Mouse (Mus musculus) embryonic facial prominence, embryonic 14.5 days (tissue): ENCODE data around the gene Hist2h3c1. TPM values are rescaled to one million over a fixed set of nuclear protein-coding genes. Genes with fewer than 3 reads are reported as not detected.
A peak's percentile ranks its signal among the peaks of the same experiment; 100 is the strongest.
"Not testable (repeated sequence)": the region's sequence is repeated elsewhere in the genome, so short reads cannot be mapped to it uniquely, and the experiment has no call there.

Experiments
- ATAC-seq: fragments of 200-750 bp; cut with Nextera tagmentation; 2 replicates; pipeline ENCODE4 v1.8.0; 2017; ENCODE audit warnings: low read depth, moderate number of reproducible peaks, moderate TSS enrichment
- DNase-seq: peaks from one replicate; pipeline ENCODE4 v3.0.0-alpha.2; 2015; ENCODE audit warnings: low spot score
- H3K27ac ChIP-seq: fragments of 300-500 bp; sonication (generic); replicated peaks from 2 replicates; pipeline ENCODE4 v1.5.1; 2014; ENCODE audit warnings: low read depth, mild to moderate bottlenecking, low read length, moderate library complexity
- H3K27me3 ChIP-seq: fragments of 300-500 bp; sonication (generic); replicated peaks from 2 replicates; pipeline ENCODE4 v1.6.1; 2014; ENCODE audit warnings: low read length; ENCODE audit not compliant: control insufficient read depth, insufficient read depth
- H3K36me3 ChIP-seq: fragments of 300-500 bp; sonication (generic); 2 replicates; pipeline ENCODE4 v1.6.1; 2014; ENCODE audit warnings: low read length, mixed read lengths; ENCODE audit not compliant: control insufficient read depth, insufficient read depth
- H3K4me1 ChIP-seq: fragments of 300-500 bp; sonication (generic); 2 replicates; pipeline ENCODE4 v1.6.1; 2014; ENCODE audit warnings: antibody characterized with exemption, low read length; ENCODE audit not compliant: control insufficient read depth, insufficient read depth
- H3K4me2 ChIP-seq: fragments of 300-500 bp; sonication (generic); 2 replicates; pipeline ENCODE4 v1.6.1; 2014; ENCODE audit warnings: low read depth, mild to moderate bottlenecking, low read length, moderate library complexity, mixed read lengths
- H3K4me3 ChIP-seq: fragments of 300-500 bp; sonication (generic); 2 replicates; pipeline ENCODE4 v1.5.1; 2014; ENCODE audit warnings: low read depth, mild to moderate bottlenecking, low read length
- H3K9ac ChIP-seq: fragments of 300-500 bp; sonication (generic); 2 replicates; pipeline ENCODE4 v1.6.1; 2014; ENCODE audit warnings: low read depth, mild to moderate bottlenecking, low read length, moderate library complexity, mixed read lengths
- H3K9me3 ChIP-seq: fragments of 300-500 bp; sonication (generic); 2 replicates; pipeline ENCODE4 v1.6.1; 2016; ENCODE audit warnings: low read length; ENCODE audit not compliant: control insufficient read depth
- WGBS: fragments of 180-500 bp; shearing (Covaris S2); extraction: QIAGEN DNeasy Blood & Tissue Kit; methylation state at CpG from one replicate; pipeline ENCODE4 v1.1.7; 2014; 5-methylcytosine and 5-hydroxymethylcytosine counted together
- polyA plus RNA-seq: library from polyadenylated mRNA; unstranded; fragments of >200 nt; fragmentation: Nextera tagmentation; extraction: Ambion mirVana; gene quantifications from 2 replicates; pipeline ENCODE4 v1.2.1, GENCODE M21; 2014

The Hist2h3c1 gene
- 0.48 TPM in 1 of 2 replicates, not detected in the other for polyA plus RNA-seq

DNA sequence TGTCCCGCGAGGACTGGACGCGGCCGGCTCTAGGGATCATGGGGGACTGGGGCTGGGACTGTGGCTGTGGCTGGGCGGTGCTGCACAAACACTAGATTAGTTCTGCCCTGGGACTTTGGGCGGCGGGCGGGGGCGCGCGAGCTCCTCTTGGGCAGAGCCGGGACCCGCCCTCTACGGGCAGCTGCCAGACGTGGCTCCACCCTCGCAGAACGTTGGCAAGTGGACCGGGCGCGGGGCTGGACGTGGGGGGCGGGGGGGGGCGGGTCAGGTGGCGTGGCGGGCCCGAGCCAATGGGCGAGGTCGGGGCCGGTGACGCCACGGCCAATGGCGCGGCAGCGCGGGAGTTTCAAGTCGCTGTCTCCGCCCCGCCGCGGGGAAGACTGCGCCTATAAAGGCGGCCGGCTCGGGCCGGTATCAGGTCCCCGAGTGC, at the start of gene Hist2h3c1:
TSS of gene Hist2h3c1 (plus strand) at position 259 of the 430 bp plus-strand sequence.
- H3K4me2 ChIP-seq, result peak within 1 kb of the TSS; percentile 57
- peaks cover 18% of the 10 kb centered on the region for H3K4me1 ChIP-seq
- H3K9me3 ChIP-seq, H3K36me3 ChIP-seq, DNase-seq, H3K27me3 ChIP-seq: not testable (repeated sequence)
- peak within 1 kb of the TSS; percentile 40 for H3K4me3 ChIP-seq
- H3K27ac ChIP-seq, result peak within 1 kb of the TSS; percentile 74
- peak; percentile 91 for ATAC-seq
- H3K9ac ChIP-seq, result peak within 1 kb of the TSS; percentile 71
- no CpG with 5 or more reads among the region's 47 CpGs for WGBS

DNA sequence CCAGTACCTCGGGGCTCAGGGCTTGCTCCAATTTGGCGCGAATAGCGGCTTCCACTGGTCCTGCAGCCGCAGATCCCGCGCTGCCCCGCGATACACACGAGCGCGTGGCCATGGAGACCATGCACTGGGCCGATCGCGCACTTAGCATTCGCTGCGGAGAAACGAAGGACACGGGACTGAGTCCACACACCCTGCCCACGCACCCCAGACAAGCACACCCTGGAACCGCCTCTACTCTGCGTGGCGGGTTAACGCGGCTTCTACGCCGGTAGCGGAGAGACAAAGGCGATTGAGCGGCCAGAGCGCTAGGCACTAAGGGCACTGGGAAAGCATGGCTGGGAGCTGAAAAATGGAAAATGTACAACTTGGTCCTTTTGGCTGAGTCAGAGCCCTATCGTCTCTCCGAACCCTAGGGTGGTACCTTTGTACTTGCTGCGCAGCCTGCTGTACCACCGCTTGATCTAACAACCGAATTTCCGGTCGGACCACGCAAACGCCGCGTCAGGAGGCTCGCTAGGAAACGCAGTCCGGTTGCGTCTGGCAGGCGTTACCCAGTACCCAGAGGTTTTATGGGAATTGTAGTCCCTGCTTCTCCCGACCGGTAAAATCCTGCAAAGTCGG, 49.2 kb upstream of the Hist2h3c1 start:
- peaks cover 13% of the 10 kb centered on the region for H3K4me1 ChIP-seq
- H3K27me3 ChIP-seq, result no peaks in the 10 kb centered on the region
- ATAC-seq (peak; percentile 95), DNase-seq (peak; percentile 97)
- H3K4me2 ChIP-seq, result peak overlapping the region; percentile 91
- H3K27ac ChIP-seq, result peak overlapping the region; percentile 98
- H3K4me3 ChIP-seq, result peak overlapping the region; percentile 77
- no peaks in the 10 kb centered on the region for H3K9me3 ChIP-seq
- peak overlapping the region; percentile 89 for H3K9ac ChIP-seq
- WGBS, result under 1% methylated on average over 50 of the region's 50 CpGs
- no peaks in the 10 kb centered on the region for H3K36me3 ChIP-seq

DNA sequence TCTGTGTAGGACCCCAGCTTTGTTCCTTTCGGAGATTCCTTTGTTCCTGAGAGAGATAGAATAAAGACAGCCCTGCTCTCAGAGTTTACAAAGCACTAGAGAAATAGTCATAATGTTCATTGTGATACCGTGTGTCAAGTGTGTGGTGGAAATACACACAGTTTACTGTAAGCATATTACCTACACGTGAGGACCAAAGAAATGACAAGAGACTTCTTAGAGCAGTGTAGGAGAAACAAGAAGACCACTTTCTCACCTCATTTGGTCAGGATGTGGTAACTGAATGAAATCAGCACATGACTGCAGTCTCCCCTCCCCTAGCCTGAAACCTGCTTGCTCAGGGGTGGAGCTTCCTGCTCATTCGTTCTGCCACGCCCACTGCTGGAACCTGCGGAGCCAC, 48.3 kb upstream of the Hist2h3c1 start:
- Histone ChIP-seq H3K4me3 (peak overlapping the region; percentile 77), H3K4me2 (peak overlapping the region; percentile 91), H3K9ac (peak overlapping the region; percentile 52), H3K27ac (0 out of 2 replicates have a peak overlapping the region, but pooled peaks have one; percentile 44), H3K9me3 (no peaks in the 10 kb centered on the region), H3K4me1 (peaks cover 13% of the 10 kb centered on the region), H3K36me3 (no peaks in the 10 kb centered on the region), H3K27me3 (no peaks in the 10 kb centered on the region)
- WGBS, result 6% methylated on average over 4 of the region's 6 CpGs
- ATAC-seq, result peak; percentile 27; the same call in 1 of the 2 replicates
- no peak for DNase-seq

DNA sequence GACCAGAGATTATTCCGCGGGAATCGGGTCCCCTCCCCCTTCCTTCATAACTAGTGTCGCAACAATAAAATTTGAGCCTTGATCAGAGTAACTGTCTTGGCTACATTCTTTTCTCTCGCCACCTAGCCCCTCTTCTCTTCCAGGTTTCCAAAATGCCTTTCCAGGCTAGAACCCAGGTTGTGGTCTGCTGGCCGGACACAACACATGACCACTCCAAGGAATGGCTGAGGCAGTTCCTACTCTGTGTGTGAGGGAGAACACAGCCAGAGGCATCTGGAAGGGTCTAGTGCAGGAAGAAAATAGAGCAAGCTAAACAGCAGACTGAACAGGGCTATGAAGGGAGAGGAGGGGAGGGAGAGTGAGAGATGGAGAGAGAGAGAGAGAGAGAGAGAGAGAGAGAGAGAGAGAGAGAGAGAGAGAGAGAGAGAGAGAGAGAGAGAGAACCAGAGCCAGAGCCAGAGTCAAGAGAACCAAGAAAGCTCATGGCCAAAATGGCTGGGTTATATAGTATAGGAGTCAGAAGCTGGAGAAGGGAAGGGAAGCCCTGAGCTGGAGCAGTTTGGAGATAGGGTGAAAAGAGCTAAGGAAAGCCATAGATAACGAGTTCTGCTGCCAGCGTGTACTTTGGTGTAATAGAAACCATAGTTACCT, 47.8 kb upstream of the Hist2h3c1 start:
- not testable (repeated sequence) for H3K4me3 ChIP-seq, H3K27ac ChIP-seq, H3K9ac ChIP-seq, DNase-seq, H3K36me3 ChIP-seq, H3K9me3 ChIP-seq, ATAC-seq, H3K27me3 ChIP-seq
- Histone ChIP-seq H3K4me2 (peak overlapping the region; percentile 91), H3K4me1 (peaks cover 13% of the 10 kb centered on the region)
- WGBS, result 29% methylated on average over 6 of the region's 8 CpGs

DNA sequence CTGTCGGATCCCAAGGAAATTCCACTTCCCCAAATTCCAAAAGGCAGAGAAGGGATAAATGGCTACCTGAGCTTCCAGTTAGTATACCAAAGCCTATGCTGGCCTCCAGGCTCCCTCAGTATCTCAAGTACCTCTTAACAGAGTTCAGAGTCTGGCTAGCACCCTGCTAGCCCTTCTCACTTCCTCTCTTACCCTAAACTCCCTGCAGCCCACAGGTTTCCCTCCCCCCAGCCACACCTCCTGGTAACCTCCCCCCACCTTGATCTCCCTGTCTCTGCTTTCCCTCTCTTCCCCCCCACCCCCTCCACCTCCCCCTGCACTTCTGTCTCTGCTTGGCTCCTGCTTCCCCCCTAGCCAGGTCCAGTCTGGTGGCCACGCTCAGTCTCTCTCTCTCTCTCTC, 46.8 kb upstream of the Hist2h3c1 start:
- Histone ChIP-seq H3K9me3 (no peaks in the 10 kb centered on the region), H3K27me3 (no peaks in the 10 kb centered on the region), H3K4me3 (no peak overlapping the region), H3K36me3 (no peaks in the 10 kb centered on the region), H3K4me1 (peaks cover 13% of the 10 kb centered on the region), H3K27ac (no peak overlapping the region), H3K9ac (no peak overlapping the region), H3K4me2 (no peak overlapping the region)
- WGBS, result 37% methylated on average over 2 of the region's 2 CpGs
- no peak for ATAC-seq
- no peak for DNase-seq

- no peak overlapping the region for H3K4me2 ChIP-seq
- H3K4me1 ChIP-seq, result no peaks in the 10 kb centered on the region
- H3K27me3 ChIP-seq, result no peaks in the 10 kb centered on the region
- no peak overlapping the region for H3K27ac ChIP-seq
- no peak overlapping the region for H3K9ac ChIP-seq
- H3K9me3 ChIP-seq, result no peaks in the 10 kb centered on the region
- no peak for ATAC-seq
- no peaks in the 10 kb centered on the region for H3K36me3 ChIP-seq
- DNase-seq, result no peak
- WGBS, result 81% methylated on average over 3 of the region's 3 CpGs
- H3K4me3 ChIP-seq, result no peak overlapping the region
Measured at GRCm38 (mm10) chr3:96207819-96208218, 38.7 kb upstream of the Hist2h3c1 start.

DNA sequence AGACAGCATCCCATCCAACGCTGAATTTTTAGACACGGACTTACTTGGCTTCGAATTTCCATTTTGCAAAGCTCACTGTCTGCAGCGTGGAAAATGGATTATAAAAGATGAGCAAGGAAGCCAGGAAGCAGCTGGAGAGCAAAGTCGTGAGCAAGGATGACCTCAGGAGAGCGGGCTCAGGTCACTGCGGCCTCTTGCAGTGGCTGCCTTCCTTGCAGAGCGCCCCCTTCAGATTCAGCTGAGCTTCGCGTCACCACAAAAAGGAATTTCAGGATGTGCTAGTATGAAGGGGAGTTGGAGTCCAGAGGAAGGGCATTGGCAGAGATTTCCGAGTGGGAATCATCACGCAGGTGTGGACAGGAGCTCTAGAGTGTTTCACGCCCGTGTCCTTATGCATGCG, 37.2 kb upstream of the Hist2h3c1 start:
- no peak overlapping the region for H3K27ac ChIP-seq
- 21% methylated on average over 15 of the region's 15 CpGs for WGBS
- no peaks in the 10 kb centered on the region for H3K9me3 ChIP-seq
- no peak overlapping the region for H3K9ac ChIP-seq
- no peak overlapping the region for H3K4me2 ChIP-seq
- no peak for ATAC-seq
- H3K4me1 ChIP-seq, result no peaks in the 10 kb centered on the region
- no peak for DNase-seq
- H3K27me3 ChIP-seq, result no peaks in the 10 kb centered on the region
- no peak overlapping the region for H3K4me3 ChIP-seq
- H3K36me3 ChIP-seq, result no peaks in the 10 kb centered on the region

GRCm38 (mm10) chr3:96219191-96219641, 27.3 kb upstream of the Hist2h3c1 start:
- DNase-seq, result no peak
- peak overlapping the region; percentile 88 for H3K4me2 ChIP-seq
- no peaks in the 10 kb centered on the region for H3K36me3 ChIP-seq
- H3K27me3 ChIP-seq, result no peaks in the 10 kb centered on the region
- H3K4me3 ChIP-seq, result peak overlapping the region; percentile 66
- ATAC-seq, result peak; percentile 8; the same call in 1 of the 2 replicates
- peak overlapping the region; percentile 92 for H3K9ac ChIP-seq
- WGBS, result under 1% methylated on average over 12 of the region's 12 CpGs
- no peaks in the 10 kb centered on the region for H3K9me3 ChIP-seq
- peaks cover 25% of the 10 kb centered on the region for H3K4me1 ChIP-seq
- peak overlapping the region; percentile 98 for H3K27ac ChIP-seq
